Comparison of ENCODE assay signal across 21 mouse cellular contexts in genomic region chr1:68517820-68518219, GRCm38 (mm10).
"Had no signal": no experiment of that assay in that cellular context is flagged by ENCODE, and none has a peak within 500 bp of the region (broad histone marks: within the 10 kb centered on the region; RNA-seq: fewer than 3 reads in every experiment).

No protein-coding gene starts in this region.

- H3K9me3 ChIP-seq: limb, embryonic 15.5 days; liver, embryonic 12.5 days; midbrain, embryonic 10.5 days; midbrain, embryonic 12.5 days; neural tube, embryonic 13.5 days; neural tube, embryonic 15.5 days; stomach, embryonic 15.5 days had no signal

- H3K27me3 ChIP-seq: limb, embryonic 15.5 days; liver, embryonic 12.5 days; midbrain, embryonic 12.5 days; neural tube, embryonic 13.5 days; neural tube, embryonic 15.5 days; stomach, embryonic 15.5 days had no signal

- H3K4me1 ChIP-seq: limb, embryonic 15.5 days; liver, embryonic 12.5 days; midbrain, embryonic 12.5 days; neural tube, embryonic 13.5 days; neural tube, embryonic 15.5 days; stomach, embryonic 15.5 days had no signal

- DNase-seq: lung, postnatal 14 days; lung, postnatal 36 days; midbrain, embryonic 14.5 days; retina, postnatal 1 day; right cerebral cortex, adult 18-20 months; right cerebral cortex, postnatal 25 days; right cerebral cortex, postnatal 4 days; spleen, adult 18-20 months; thymus, adult 18-20 months; thymus, postnatal 14 days; thymus, postnatal 36 days had no signal

- H3K27ac ChIP-seq: limb, embryonic 15.5 days; liver, embryonic 12.5 days; liver, embryonic 14.5 days; midbrain, embryonic 10.5 days; midbrain, embryonic 12.5 days; neural tube, embryonic 13.5 days; neural tube, embryonic 15.5 days; stomach, embryonic 15.5 days had no signal

- H3K9ac ChIP-seq: limb, embryonic 15.5 days; liver, embryonic 12.5 days; liver, embryonic 14.5 days; midbrain, embryonic 12.5 days; neural tube, embryonic 13.5 days; neural tube, embryonic 15.5 days; stomach, embryonic 15.5 days had no signal

- H3K36me3 ChIP-seq: limb, embryonic 15.5 days; liver, embryonic 12.5 days; midbrain, embryonic 10.5 days; midbrain, embryonic 12.5 days; neural tube, embryonic 13.5 days; neural tube, embryonic 15.5 days; stomach, embryonic 15.5 days had no signal

- H3K4me3 ChIP-seq: limb, embryonic 15.5 days; liver, embryonic 12.5 days; midbrain, embryonic 10.5 days; midbrain, embryonic 12.5 days; myocyte; neural tube, embryonic 13.5 days; neural tube, embryonic 15.5 days; stomach, embryonic 15.5 days had no signal

- ATAC-seq: liver, embryonic 12.5 days; midbrain, embryonic 16.5 days had no signal

- H3K4me2 ChIP-seq: limb, embryonic 15.5 days; liver, embryonic 12.5 days; midbrain, embryonic 12.5 days; neural tube, embryonic 13.5 days; neural tube, embryonic 15.5 days; stomach, embryonic 15.5 days had no signal
